Mouse (Mus musculus) embryonic facial prominence, embryonic 10.5 days (tissue): ENCODE results near the gene Fam131b. TPM values are rescaled to one million over a fixed set of nuclear protein-coding genes. Genes with fewer than 3 reads are reported as not detected.

Experiments
- DNase-seq: peaks from one replicate; pipeline ENCODE4 v3.0.0-alpha.2; 2017; ENCODE audit warnings: low spot score
- H3K27ac ChIP-seq: fragments of 300-500 bp; sonication (generic); replicated peaks from 2 replicates; pipeline ENCODE4 v1.5.1; 2016; ENCODE audit warnings: mild to moderate bottlenecking
- H3K27me3 ChIP-seq: fragments of 300-500 bp; sonication (generic); replicated peaks from 2 replicates; pipeline ENCODE4 v1.6.1; 2016; ENCODE audit warnings: low read depth, mild to moderate bottlenecking; ENCODE audit not compliant: poor library complexity, severe bottlenecking
- H3K36me3 ChIP-seq: fragments of 300-500 bp; sonication (generic); replicated peaks from 2 replicates; pipeline ENCODE4 v1.6.1; 2016; ENCODE audit warnings: mild to moderate bottlenecking, moderate library complexity
- H3K4me1 ChIP-seq: fragments of 300-500 bp; sonication (generic); 2 replicates; pipeline ENCODE4 v1.6.1; 2016
- H3K4me3 ChIP-seq: fragments of 300-500 bp; sonication (generic); 2 replicates; pipeline ENCODE4 v1.5.1; 2016; ENCODE audit warnings: mild to moderate bottlenecking, moderate library complexity
- H3K9me3 ChIP-seq: fragments of 300-500 bp; sonication (generic); 2 replicates; pipeline ENCODE4 v1.6.1; 2016; ENCODE audit warnings: mild to moderate bottlenecking
- WGBS: fragments of 180-500 bp; shearing (Covaris S2); methylation state at CpG from one replicate; pipeline ENCODE4 v1.1.7; 2016; 5-methylcytosine and 5-hydroxymethylcytosine counted together
- polyA plus RNA-seq: library from polyadenylated mRNA; unstranded; fragments of >200 nt; fragmentation: Nextera tagmentation; extraction: Ambion mirVana; gene quantifications from 2 replicates; pipeline ENCODE4 v1.2.1, GENCODE M21; 2016

Gene Fam131b
- polyA plus RNA-seq, 1 experiment from 2014 or later: 0.90 TPM

DNA sequence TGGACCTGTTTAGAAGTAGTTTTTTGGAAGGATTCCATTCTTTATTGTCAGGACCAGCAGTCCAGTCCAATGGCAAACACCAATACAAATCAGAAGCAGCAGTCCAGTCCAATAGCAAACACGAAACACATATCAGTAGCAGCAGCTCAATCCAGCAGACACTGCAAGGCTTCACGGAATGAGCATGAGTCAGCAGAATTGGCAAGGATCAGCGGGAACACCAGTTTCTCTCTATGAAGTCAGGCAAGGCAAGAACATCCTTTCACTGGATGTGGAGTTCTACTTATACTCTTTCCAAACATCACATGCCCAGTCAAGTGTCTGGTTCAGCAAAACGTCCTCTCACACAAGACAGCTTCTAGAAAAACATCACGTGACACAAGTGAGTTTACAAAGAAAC is 15.5 kb upstream of the Fam131b start:
- whole genome bisulfite sequencing: 82% methylated on average over 5 of the region's 5 CpGs
- H3K4me3 ChIP-seq: no peak overlapping the region
- no peak for DNase-seq
- no peaks in the 10 kb centered on the region for H3K4me1 ChIP-seq
- no peaks in the 10 kb centered on the region for H3K36me3 ChIP-seq
- H3K27ac ChIP-seq: no peak overlapping the region
- no peaks in the 10 kb centered on the region for H3K9me3 ChIP-seq
- H3K27me3 ChIP-seq: no peaks in the 10 kb centered on the region

DNA sequence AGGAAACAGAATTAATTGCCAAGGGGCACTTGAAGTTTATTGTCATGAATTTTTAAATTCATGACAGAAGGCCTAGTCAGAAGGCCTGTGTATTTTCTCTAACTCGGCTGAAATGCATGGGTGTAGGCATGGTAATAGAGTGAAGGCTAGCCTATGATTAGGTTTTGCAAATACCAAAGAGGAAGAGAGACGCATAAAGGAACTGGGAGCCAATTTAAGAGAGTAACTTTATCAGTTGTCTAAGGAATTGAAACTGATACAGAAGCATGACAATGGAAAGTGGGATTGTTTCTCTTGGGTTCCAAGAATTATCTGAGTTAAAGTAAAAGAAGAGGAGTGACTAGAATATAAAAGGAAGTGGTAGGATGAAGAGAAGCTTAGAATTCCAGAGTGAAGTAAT is 14.7 kb upstream of the Fam131b start:
- DNase-seq: no peak
- no peaks in the 10 kb centered on the region for H3K4me1 ChIP-seq
- H3K27ac ChIP-seq: no peak overlapping the region
- H3K4me3 ChIP-seq: no peak overlapping the region
- no peaks in the 10 kb centered on the region for H3K27me3 ChIP-seq
- 83% methylated on average over 2 of the region's 2 CpGs for WGBS
- no peaks in the 10 kb centered on the region for H3K36me3 ChIP-seq
- no peaks in the 10 kb centered on the region for H3K9me3 ChIP-seq

DNA sequence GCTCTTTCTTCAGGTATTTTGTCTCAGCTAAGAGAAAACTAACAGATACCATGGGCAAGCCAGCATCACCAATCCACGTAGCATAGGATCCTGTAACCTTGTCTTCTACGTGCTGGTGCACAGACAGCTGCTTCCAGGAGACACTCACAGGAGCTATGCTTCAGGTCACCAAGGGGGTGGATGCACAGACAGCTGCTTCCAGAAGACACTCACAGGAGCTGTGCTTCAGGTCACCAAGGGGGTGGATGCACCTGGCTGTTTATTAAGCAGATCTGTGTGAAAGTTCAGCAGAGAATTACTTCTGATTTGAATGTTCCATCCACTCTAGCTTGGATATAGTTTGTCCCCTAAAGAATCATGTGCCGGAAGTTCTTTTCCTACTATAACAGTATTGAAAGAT is 6.5 kb upstream of the Fam131b start:
- Histone ChIP-seq H3K4me3 (no peak overlapping the region), H3K27ac (no peak overlapping the region), H3K27me3 (no peaks in the 10 kb centered on the region), H3K4me1 (no peaks in the 10 kb centered on the region), H3K9me3 (no peaks in the 10 kb centered on the region), H3K36me3 (no peaks in the 10 kb centered on the region)
- DNase-seq: no peak
- 89% methylated on average over 3 of the region's 3 CpGs for WGBS

DNA sequence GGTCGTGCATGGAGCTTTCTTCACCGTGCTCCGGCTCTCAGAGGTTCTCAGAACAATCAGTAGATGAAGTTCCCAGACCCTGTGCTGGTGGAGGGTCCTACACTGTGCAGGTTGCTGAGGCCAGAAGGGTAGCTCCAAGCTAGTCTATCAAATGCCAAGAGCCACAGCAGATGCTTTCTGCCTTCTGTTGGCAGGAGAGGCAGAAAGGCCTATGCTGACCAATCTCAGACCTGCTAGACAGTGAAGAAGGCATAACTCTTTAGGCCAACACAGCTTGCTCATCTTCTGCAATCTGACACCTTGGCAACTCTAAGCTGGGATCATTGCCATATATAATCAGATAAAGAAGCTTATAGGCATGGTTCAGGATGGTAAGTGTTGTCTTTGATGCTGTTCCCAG is 5.8 kb upstream of the Fam131b start:
- DNase-seq: no peak
- H3K4me1 ChIP-seq: no peaks in the 10 kb centered on the region
- 81% methylated on average over 3 of the region's 3 CpGs for whole genome bisulfite sequencing
- H3K9me3 ChIP-seq: no peaks in the 10 kb centered on the region
- H3K27me3 ChIP-seq: no peaks in the 10 kb centered on the region
- no peak overlapping the region for H3K27ac ChIP-seq
- no peaks in the 10 kb centered on the region for H3K36me3 ChIP-seq
- no peak overlapping the region for H3K4me3 ChIP-seq

DNA sequence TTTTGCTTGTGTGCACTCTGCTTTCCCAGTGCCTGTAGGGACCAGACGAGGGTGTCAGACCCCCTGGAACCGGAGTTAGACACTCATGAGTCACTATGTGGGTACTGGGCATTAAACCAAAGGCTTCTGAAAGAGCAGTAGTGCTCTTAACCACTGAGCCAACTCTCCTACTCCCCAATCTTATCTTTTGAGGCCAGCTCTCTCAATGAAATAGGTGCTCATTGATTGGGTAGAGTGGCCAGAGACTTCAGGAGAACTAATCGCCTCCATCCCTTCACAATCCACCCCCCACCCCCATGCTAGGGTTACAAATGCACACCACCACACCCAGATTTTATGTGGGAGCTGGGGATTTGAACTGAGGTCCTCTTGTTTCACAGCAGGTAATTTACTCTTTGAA is 4.3 kb upstream of the Fam131b start:
- Histone ChIP-seq H3K27ac (no peak overlapping the region), H3K27me3 (peaks cover 11% of the 10 kb centered on the region), H3K4me1 (peaks cover 14% of the 10 kb centered on the region), H3K4me3 (no peak overlapping the region), H3K36me3 (no peaks in the 10 kb centered on the region), H3K9me3 (no peaks in the 10 kb centered on the region)
- WGBS: 82% methylated on average over 3 of the region's 3 CpGs
- no peak for DNase-seq

DNA sequence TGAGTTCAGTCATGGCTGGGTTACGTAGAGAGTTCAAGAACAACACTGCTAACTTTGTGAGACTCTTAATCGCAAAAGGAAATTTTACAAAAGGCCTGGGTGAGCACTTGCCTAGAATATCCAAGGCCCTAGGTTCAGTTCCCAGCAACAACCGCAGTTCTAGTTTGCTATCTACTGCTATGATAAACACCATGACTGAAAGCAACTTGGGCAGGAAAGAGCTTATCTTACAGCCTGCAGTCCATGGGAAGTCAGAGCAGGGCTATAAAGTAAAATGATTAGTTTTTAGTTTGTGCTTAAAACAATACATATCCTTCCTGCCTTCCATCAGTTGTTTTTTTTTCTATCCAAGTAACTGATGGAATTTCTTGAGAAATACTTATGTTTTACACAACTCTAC is 2.1 kb upstream of the Fam131b start:
- Histone ChIP-seq H3K27ac (no peak overlapping the region), H3K4me3 (no peak overlapping the region), H3K27me3 (peaks cover 34% of the 10 kb centered on the region), H3K9me3 (no peaks in the 10 kb centered on the region), H3K36me3 (no peaks in the 10 kb centered on the region), H3K4me1 (peaks cover 24% of the 10 kb centered on the region)
- 88% methylated on average over 3 of the region's 3 CpGs for WGBS
- DNase-seq: no peak

DNA sequence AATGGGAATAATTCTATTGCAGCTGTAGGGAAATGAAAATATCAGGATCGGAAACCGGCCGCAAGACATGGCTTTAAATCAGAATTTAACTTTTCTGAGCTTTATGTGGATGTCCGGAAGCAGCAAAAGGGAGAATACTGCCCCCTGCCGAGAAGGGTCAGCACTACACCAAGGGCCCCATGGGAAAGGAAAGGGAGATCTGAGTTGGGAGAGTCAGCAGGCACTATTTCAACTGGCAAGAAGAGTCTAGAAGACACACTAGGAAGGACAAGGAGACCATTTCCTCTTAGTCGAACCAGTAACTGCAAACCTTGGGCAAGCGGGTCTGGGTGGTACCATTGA is 796 bp upstream of the Fam131b start:
- no peaks in the 10 kb centered on the region for H3K9me3 ChIP-seq
- peaks cover 24% of the 10 kb centered on the region for H3K4me1 ChIP-seq
- 3% methylated on average over 7 of the region's 7 CpGs for WGBS
- peak overlapping the region; percentile 81 for H3K4me3 ChIP-seq
- peak overlapping the region; percentile 87; the same call in 1 of the 2 replicates for H3K27ac ChIP-seq
- peaks cover 44% of the 10 kb centered on the region for H3K27me3 ChIP-seq
- H3K36me3 ChIP-seq: no peaks in the 10 kb centered on the region
- peak; percentile 86 for DNase-seq

DNA sequence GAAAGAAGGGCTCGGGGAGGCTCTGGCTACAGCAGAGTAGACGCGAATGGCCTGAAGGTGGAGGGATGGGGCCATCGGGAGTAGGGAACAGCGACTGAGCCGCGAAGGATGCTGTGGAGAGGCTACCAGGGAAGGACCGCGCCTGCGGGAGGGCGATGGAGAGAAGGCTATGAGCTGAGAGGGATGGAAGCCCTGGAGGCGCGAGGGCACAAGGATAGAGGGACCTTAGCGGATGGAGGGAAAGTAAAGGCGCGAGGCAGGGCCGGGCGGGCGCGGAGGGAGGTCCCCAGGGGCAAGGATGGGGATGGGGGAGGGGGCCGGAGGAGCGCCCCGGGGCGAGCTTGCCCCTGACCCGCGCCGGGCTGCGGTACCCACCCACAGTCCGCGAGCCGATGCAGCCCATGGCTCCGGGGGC is 369 bp downstream of the Fam131b start:
- Histone ChIP-seq H3K27ac (peak overlapping the region; percentile 87), H3K36me3 (no peaks in the 10 kb centered on the region), H3K27me3 (peaks cover 44% of the 10 kb centered on the region), H3K9me3 (no peaks in the 10 kb centered on the region), H3K4me3 (peak overlapping the region; percentile 81), H3K4me1 (peaks cover 24% of the 10 kb centered on the region)
- DNase-seq: peak; percentile 61
- under 1% methylated on average over 32 of the region's 32 CpGs for WGBS

DNA sequence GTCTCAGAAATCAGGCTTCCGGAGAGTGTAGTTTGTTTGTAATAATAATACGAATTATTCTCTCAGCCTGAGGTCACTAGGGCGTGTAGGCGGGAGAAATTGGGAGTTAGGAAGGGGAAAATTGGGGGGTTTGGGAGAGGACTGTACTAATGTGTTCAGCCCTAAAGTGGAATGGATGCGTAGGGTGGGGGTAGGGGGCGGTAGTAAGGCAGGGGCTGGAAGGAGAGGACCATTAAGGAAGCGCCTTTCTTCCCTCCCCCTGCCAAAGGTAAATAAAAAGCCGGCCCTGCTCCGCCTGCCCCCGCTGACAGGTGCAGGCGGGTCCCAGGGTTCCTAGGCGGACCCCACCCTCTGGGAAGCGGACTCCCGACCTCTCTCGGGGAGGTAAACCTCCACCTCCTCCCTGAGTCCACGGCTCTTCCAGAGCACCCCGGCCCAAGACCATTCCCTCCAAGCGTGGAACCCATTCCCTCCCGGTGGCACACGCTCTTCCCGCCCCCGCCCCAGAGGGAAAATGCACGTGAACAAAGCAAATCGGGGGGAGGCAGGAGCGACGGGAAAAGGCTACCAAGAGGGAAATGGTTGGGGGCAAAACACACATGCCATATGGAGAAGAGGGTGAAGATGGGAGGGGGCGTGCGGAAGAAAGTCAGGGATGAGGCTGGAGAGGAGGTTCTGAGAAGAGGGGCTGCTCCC is 924 bp downstream of the Fam131b start:
- H3K27ac ChIP-seq: peak overlapping the region; percentile 87

DNA sequence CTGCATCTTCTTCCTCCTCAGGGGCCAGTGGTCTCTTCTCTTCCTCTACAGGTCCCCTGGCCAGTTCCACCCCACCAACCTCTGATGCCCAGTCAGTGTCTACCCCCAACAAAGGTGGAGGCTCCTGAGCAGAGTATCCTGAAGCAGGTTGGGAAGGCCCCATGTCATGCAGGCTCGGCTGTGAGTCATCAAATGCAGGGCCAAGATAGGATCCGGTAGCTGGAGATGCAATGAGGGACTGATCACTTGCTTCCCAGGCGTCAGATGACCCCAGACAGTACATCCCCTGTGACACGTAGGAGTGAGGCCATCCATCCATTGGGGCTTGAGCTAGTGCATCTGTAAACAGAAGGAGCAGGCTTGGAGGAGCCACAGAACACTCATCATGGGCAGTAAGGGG is 6.2 kb downstream of the Fam131b start:
- peaks cover 28% of the 10 kb centered on the region for H3K27me3 ChIP-seq
- H3K27ac ChIP-seq: no peak overlapping the region
- H3K4me1 ChIP-seq: peaks cover 6% of the 10 kb centered on the region
- H3K4me3 ChIP-seq: no peak overlapping the region
- peaks cover 25% of the 10 kb centered on the region for H3K36me3 ChIP-seq
- no peaks in the 10 kb centered on the region for H3K9me3 ChIP-seq
- DNase-seq: no peak
- WGBS: 89% methylated on average over 4 of the region's 4 CpGs

More for the DNA sequence above, 924 bp downstream of the Fam131b start:
- no peak for DNase-seq
- under 1% methylated on average over 28 of the region's 28 CpGs for WGBS
- Histone ChIP-seq H3K27me3 (peaks cover 44% of the 10 kb centered on the region), H3K9me3 (no peaks in the 10 kb centered on the region), H3K4me3 (peak overlapping the region; percentile 81), H3K36me3 (peaks cover 1% of the 10 kb centered on the region; the same call in 1 of the 2 replicates), H3K4me1 (peaks cover 24% of the 10 kb centered on the region)

DNA sequence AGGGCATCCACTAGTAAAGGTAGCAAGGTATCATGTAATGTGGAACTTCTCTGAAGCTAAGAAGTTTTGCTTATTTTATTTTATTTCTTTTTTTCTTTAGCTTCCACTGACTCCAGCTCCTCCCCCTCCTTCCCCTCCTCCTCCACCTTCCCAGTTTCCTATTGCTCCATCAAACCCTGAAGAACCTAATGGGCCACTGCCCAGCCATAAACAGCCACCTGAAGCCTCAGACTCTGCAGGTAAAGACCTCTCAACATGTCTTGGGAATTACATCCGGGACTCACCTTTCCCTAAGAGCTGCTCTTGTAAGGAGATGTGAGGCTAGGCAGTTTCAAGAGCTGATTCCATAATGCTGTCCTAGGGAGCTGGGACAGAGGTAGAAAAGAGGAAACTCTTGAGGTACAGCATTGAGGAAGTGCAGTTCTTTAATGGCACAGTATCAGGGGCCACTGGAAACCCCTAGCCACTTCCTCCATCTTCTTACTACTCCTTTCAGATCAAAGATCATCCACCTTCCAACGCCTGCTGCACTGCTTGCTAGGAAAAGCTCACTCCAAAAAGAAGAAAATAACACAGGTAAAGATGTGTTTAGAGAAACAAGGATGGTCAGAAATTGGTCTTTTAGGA is 13.9 kb downstream of the Fam131b start:
- no peak overlapping the region for H3K4me3 ChIP-seq
- H3K27ac ChIP-seq: no peak overlapping the region
- 88% methylated on average over 2 of the region's 2 CpGs for WGBS
- H3K4me1 ChIP-seq: no peaks in the 10 kb centered on the region
- H3K27me3 ChIP-seq: no peaks in the 10 kb centered on the region
- peaks cover 73% of the 10 kb centered on the region for H3K36me3 ChIP-seq
- H3K9me3 ChIP-seq: no peaks in the 10 kb centered on the region
- DNase-seq: no peak

DNA sequence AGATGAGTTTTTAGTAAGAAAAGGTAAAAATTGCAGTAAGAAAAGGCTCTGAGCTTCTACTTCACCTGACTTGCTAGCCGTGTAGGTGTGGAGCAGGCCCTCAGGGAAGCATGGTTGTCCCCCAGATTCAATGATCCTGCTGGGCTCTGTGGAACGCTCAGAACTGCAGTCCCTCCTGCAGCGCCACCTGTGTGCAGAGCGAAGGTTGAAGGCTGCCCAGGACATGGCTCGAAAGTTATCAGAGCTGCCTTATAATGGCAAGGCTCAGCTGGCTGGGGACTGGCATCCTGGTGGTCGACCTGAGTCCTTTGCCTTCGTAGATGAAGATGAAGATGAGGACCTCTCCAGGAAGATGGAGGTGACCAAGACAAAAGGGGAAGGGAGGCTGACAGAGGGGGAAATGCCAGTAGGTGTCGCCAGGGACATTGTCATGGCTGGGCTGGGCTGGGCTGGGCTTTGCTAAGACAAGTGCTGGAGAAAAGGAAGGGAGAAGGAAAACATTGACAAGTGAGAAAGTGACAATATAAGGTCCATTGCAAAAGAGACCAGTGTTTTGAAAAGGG is 14.5 kb downstream of the Fam131b start:
- H3K27ac ChIP-seq: no peak overlapping the region
- peaks cover 73% of the 10 kb centered on the region for H3K36me3 ChIP-seq
- H3K4me1 ChIP-seq: no peaks in the 10 kb centered on the region
- H3K27me3 ChIP-seq: no peaks in the 10 kb centered on the region
- no peaks in the 10 kb centered on the region for H3K9me3 ChIP-seq
- DNase-seq: no peak
- no peak overlapping the region for H3K4me3 ChIP-seq
- 52% methylated on average over 8 of the region's 8 CpGs for WGBS

DNA sequence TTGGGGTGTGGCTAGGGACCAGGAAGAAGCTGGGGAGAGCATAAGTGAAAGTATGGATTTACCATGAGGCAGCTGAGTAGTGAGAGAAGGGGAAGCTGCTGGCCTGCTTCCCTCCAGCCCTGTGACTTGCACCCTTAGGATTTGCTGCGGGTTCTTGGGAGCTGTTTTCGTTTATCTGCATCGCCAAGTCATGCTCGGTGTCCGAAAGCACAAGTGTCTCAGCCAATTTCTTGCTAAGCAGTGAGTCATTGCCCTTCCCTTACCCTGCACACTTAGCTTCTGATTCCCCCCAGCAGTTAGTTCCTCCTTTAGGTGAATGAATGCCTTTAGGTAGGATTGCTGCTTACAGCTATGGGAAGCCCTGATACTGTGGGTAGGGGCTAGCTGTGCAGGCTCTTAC is 25.1 kb downstream of the Fam131b start:
- DNase-seq: no peak
- Histone ChIP-seq H3K4me1 (no peaks in the 10 kb centered on the region), H3K27ac (no peak overlapping the region), H3K27me3 (no peaks in the 10 kb centered on the region), H3K36me3 (peaks cover 51% of the 10 kb centered on the region), H3K9me3 (no peaks in the 10 kb centered on the region), H3K4me3 (no peak overlapping the region)
- WGBS: 89% methylated on average over 5 of the region's 5 CpGs
